Mouse (Mus musculus) hindbrain, embryonic 10.5 days (tissue): Measurements from ENCODE around the gene Hs6st3. TPM values are rescaled to one million over a fixed set of nuclear protein-coding genes. Genes with fewer than 3 reads are reported as not detected.

ENCODE experiments used
- DNase-seq: peaks from one replicate; pipeline ENCODE4 v3.0.0-alpha.2; 2017; ENCODE audit warnings: low spot score
- H3K27ac ChIP-seq: fragments of 300-500 bp; sonication (generic); 2 replicates; pipeline ENCODE4 v1.5.1; 2016; ENCODE audit warnings: mild to moderate bottlenecking, moderate library complexity
- H3K27me3 ChIP-seq: fragments of 300-500 bp; sonication (generic); 2 replicates; pipeline ENCODE4 v1.6.1; 2016; ENCODE audit warnings: mild to moderate bottlenecking; ENCODE audit not compliant: poor library complexity, insufficient read depth, severe bottlenecking
- H3K36me3 ChIP-seq: fragments of 300-500 bp; sonication (generic); 2 replicates; pipeline ENCODE4 v1.6.1; 2016; ENCODE audit warnings: mild to moderate bottlenecking, moderate library complexity
- H3K4me1 ChIP-seq: fragments of 300-500 bp; sonication (generic); replicated peaks from 2 replicates; pipeline ENCODE4 v1.6.1; 2016; ENCODE audit warnings: mild to moderate bottlenecking
- H3K4me3 ChIP-seq: fragments of 300-500 bp; sonication (generic); 2 replicates; pipeline ENCODE4 v1.5.1; 2016; ENCODE audit warnings: mild to moderate bottlenecking, moderate library complexity
- H3K9me3 ChIP-seq: fragments of 300-500 bp; sonication (generic); 2 replicates; pipeline ENCODE4 v1.6.1; 2016; ENCODE audit warnings: mild to moderate bottlenecking, moderate library complexity
- WGBS: fragments of 180-500 bp; shearing (Covaris S2); methylation state at CpG from one replicate; pipeline ENCODE4 v1.1.7; 2016; 5-methylcytosine and 5-hydroxymethylcytosine counted together
- polyA plus RNA-seq: library from polyadenylated mRNA; unstranded; fragments of >200 nt; fragmentation: Nextera tagmentation; extraction: Ambion mirVana; gene quantifications from 2 replicates; pipeline ENCODE4 v1.2.1, GENCODE M21; 2016

Hs6st3 gene
- polyA plus RNA-seq, 1 experiment from 2014 or later, result not detected

GRCm38 (mm10) chr14:119798561-119798960, 660.4 kb downstream of the Hs6st3 start:
- Histone ChIP-seq H3K27me3 (no peaks in the 10 kb centered on the region), H3K36me3 (no peaks in the 10 kb centered on the region), H3K4me3 (no peak overlapping the region), H3K9me3 (no peaks in the 10 kb centered on the region), H3K27ac (no peak overlapping the region), H3K4me1 (0 out of 2 replicates have a peak, but pooled peaks cover 5% of the 10 kb centered on the region)
- no peak for DNase-seq
- WGBS, result 94% methylated on average over 11 of the region's 11 CpGs

DNA sequence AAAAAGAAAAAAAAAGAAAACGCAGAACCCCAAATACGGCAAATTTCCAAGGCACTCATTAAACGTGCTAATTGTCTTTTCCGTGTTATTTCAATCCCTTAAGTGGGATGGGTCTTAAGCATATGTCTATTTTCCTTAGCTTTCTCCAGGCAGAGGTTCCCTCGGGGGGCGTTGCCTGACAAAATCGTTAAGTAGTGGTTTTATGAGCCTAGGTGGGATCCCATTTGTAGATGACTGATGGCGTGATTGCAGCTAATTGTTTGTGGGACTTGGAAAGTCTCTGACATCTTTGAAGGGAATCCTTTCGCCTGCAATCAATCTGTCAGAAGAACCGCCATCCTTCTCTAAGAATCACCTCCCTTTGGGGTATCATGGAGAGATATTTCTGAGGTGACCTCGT, 662.7 kb downstream of the Hs6st3 start:
- Histone ChIP-seq H3K27me3 (no peaks in the 10 kb centered on the region), H3K9me3 (no peaks in the 10 kb centered on the region), H3K4me1 (0 out of 2 replicates have a peak, but pooled peaks cover 5% of the 10 kb centered on the region), H3K36me3 (no peaks in the 10 kb centered on the region), H3K27ac (no peak overlapping the region), H3K4me3 (no peak overlapping the region)
- 90% methylated on average over 11 of the region's 11 CpGs for WGBS
- DNase-seq, result no peak

DNA sequence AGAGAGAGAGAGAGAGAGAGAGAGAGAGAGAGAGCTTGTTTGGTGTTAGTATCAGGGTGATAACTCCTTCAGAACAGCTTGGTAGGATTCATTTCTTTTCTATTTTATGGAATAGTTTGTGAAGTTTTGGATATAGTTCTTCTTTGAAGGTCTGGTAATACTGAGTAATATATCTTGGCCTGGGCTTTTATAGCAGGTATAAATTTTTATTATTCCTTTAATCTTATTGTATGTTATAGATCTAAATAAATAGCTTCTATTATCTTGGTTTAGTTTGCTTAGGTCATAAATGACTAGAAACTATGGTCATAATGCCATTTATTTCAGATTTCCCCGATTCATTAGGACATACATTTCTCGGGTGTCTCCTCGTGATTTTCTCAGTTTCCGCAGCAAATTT, 675.8 kb downstream of the Hs6st3 start:
- WGBS, result 95% methylated on average over 4 of the region's 4 CpGs
- H3K9me3 ChIP-seq, result no peaks in the 10 kb centered on the region
- DNase-seq, result no peak
- H3K36me3 ChIP-seq, result no peaks in the 10 kb centered on the region
- H3K27me3 ChIP-seq, result peaks cover 16% of the 10 kb centered on the region
- no peak overlapping the region for H3K4me3 ChIP-seq
- no peak overlapping the region for H3K27ac ChIP-seq
- peaks cover 6% of the 10 kb centered on the region; the same call in 1 of the 2 replicates for H3K4me1 ChIP-seq

DNA sequence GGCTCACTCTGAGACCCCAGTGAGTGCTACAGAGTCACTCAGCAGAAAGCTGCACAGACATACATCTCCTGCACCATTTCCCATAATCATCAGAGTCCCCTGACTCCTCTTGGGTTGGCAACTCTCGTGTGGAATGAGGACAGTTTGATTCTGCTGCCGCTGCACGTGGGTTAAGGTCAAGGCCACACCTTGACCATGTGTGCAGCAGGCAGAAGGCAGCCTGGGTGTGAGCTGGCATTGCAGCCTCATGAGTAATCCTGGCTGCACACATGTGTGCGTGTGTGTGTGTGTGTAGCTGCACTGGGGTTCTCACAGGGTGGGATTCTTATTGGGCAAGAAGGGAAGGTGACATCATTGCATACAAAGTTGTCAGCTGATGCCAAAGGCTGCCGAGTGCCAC, 677.5 kb downstream of the Hs6st3 start:
- H3K27ac ChIP-seq, result no peak overlapping the region
- peaks cover 16% of the 10 kb centered on the region for H3K27me3 ChIP-seq
- no peaks in the 10 kb centered on the region for H3K36me3 ChIP-seq
- H3K9me3 ChIP-seq, result no peaks in the 10 kb centered on the region
- no peak for DNase-seq
- peaks cover 9% of the 10 kb centered on the region; the same call in 1 of the 2 replicates for H3K4me1 ChIP-seq
- WGBS, result 87% methylated on average over 5 of the region's 5 CpGs
- H3K4me3 ChIP-seq, result no peak overlapping the region

DNA sequence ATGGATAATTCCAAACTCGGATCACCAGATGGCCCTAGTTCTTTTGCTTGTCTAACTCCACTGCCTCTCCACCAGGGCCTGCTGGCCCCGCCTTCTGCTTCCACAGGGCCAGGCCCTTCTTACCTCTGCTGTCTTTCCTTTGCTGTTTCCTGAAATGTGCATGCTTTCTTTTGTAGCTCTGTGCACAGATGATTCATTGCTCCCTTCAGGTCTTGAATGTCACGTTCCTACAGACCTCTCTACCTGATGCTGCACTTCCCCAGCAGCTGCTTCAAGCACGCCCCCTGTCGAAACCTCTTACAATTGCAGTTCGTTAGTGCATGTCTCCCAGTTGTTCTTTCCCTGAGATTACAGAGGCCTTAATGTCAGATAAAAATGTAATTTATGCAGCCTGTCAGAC, 682.4 kb downstream of the Hs6st3 start:
- Histone ChIP-seq H3K4me1 (peaks cover 9% of the 10 kb centered on the region; the same call in 1 of the 2 replicates), H3K27me3 (peaks cover 10% of the 10 kb centered on the region), H3K27ac (no peak overlapping the region), H3K9me3 (no peaks in the 10 kb centered on the region), H3K4me3 (no peak overlapping the region), H3K36me3 (no peaks in the 10 kb centered on the region)
- no peak for DNase-seq
- 56% methylated on average over 6 of the region's 6 CpGs for WGBS

- H3K27ac ChIP-seq, result peak overlapping the region; percentile 12; the same call in 1 of the 2 replicates
Observed at GRCm38 (mm10) chr14:119831165-119832011, 693.2 kb downstream of the Hs6st3 start.

DNA sequence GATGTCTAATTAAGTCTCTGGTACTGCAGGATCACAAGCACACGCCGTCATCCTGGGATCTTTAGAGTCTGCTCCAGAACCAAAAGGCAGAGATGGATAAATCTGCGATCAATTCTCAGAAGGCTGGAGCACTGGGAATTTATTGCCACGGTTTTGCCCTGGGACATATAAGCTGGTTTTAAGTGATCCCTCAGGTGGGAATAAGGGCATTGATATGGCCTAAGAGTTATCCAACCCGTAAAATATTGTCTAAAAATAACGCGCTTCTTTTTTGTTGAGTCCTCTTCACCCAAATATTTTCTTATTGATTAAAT, 693.8 kb downstream of the Hs6st3 start:
- no peak overlapping the region for H3K27ac ChIP-seq
- no peak for DNase-seq
- 78% methylated on average over 7 of the region's 7 CpGs for WGBS

More at GRCm38 (mm10) chr14:119831165-119832011, 693.2 kb downstream of the Hs6st3 start:
- WGBS, result 50% methylated on average over 19 of the region's 19 CpGs
- Histone ChIP-seq H3K36me3 (no peaks in the 10 kb centered on the region), H3K27me3 (no peaks in the 10 kb centered on the region), H3K4me3 (no peak overlapping the region), H3K9me3 (no peaks in the 10 kb centered on the region), H3K4me1 (peaks cover 25% of the 10 kb centered on the region)
- no peak for DNase-seq

GRCm38 (mm10) chr14:119832940-119833339, 694.8 kb downstream of the Hs6st3 start:
- H3K4me1 ChIP-seq, result peaks cover 25% of the 10 kb centered on the region
- H3K4me3 ChIP-seq, result no peak overlapping the region
- no peak overlapping the region for H3K27ac ChIP-seq
- H3K9me3 ChIP-seq, result no peaks in the 10 kb centered on the region
- no peaks in the 10 kb centered on the region for H3K36me3 ChIP-seq
- DNase-seq, result peak; percentile 38
- 49% methylated on average over 9 of the region's 9 CpGs for WGBS
- H3K27me3 ChIP-seq, result no peaks in the 10 kb centered on the region

More for the DNA sequence above, 693.8 kb downstream of the Hs6st3 start:
- no peaks in the 10 kb centered on the region for H3K36me3 ChIP-seq
- peaks cover 25% of the 10 kb centered on the region for H3K4me1 ChIP-seq
- H3K27me3 ChIP-seq, result no peaks in the 10 kb centered on the region
- H3K4me3 ChIP-seq, result no peak overlapping the region
- no peaks in the 10 kb centered on the region for H3K9me3 ChIP-seq

DNA sequence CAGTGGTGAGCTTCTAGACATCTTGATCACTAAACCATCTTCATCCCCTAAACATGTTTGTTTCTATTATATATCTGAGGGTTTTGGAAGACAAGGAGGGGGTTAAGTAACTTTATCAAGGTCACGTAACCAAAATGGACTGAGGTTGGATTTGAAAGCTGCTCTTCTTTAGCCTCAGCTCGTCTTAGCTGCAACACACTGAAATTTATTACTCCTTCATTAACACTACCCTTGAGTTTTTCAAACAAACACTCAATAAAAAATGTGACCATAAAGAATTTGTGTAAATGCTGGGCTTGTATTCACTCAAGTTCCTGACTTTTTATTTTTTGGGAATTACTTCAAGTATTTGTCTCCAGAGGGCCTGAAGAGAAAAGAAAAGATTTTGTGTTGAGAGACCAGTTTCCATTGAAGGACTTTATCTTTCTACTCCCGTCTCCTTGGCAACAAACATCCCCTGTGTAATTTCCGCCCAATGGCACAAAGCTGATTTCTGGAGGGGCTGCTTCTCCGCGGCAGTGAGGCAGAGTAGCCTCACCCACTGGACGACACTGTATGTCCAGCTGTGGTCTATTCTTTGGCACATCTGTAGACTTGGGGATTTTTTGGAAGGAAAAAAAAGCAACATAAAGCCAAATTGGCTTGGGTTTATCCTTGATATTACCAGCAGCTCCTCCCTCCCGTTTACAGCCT, 696.0 kb downstream of the Hs6st3 start:
- no peak for DNase-seq

DNA sequence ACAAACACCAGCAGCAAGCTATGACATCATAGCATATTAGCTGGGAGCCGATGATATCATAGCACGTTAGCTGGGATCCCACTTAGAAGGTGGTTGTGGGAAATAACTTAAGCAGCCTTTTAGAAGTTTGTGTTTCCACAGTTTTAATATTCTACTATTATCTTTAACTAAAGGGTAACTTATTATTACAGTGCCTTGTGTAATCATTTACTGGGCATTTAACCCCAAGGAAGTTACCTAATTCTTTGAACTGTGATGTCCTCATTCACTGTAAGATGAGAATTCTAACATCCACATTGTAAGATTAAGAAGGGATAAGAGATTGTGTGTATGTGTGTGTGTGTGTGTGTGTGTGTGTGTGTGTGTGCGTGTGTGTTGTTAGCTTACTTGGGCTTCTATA, 697.9 kb downstream of the Hs6st3 start:
- DNase-seq, result no peak
- no peak overlapping the region for H3K27ac ChIP-seq
- peaks cover 33% of the 10 kb centered on the region for H3K4me1 ChIP-seq
- no peaks in the 10 kb centered on the region for H3K27me3 ChIP-seq
- H3K4me3 ChIP-seq, result no peak overlapping the region
- WGBS, result 93% methylated on average over 3 of the region's 3 CpGs
- H3K9me3 ChIP-seq, result no peaks in the 10 kb centered on the region
- no peaks in the 10 kb centered on the region for H3K36me3 ChIP-seq

More for the DNA sequence above, 696.0 kb downstream of the Hs6st3 start:
- WGBS, result 68% methylated on average over 8 of the region's 8 CpGs
- Histone ChIP-seq H3K27ac (no peak overlapping the region), H3K36me3 (no peaks in the 10 kb centered on the region), H3K27me3 (no peaks in the 10 kb centered on the region), H3K4me1 (peaks cover 25% of the 10 kb centered on the region), H3K4me3 (no peak overlapping the region), H3K9me3 (no peaks in the 10 kb centered on the region)

DNA sequence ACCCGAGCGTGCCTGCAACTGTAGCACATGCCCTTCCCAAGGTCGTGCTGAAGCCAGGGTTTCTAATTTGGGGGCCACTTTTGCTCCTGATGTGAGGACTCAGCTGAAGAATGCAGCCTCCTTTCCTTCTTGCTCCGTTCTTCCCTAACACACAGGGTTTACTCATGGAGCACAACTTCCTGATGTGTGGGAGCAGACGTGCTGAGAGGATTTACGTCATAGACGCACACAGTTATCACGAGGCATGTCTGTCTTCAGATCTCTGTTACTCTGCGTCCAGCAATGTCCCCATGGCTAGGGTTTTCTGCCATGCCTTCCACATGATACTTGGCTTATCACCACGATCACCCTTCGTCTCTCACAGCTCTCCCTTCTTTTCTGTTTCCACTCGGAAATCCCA, 709.4 kb downstream of the Hs6st3 start:
- no peak overlapping the region for H3K27ac ChIP-seq
- no peaks in the 10 kb centered on the region for H3K9me3 ChIP-seq
- no peak overlapping the region for H3K4me3 ChIP-seq
- no peaks in the 10 kb centered on the region for H3K27me3 ChIP-seq
- no peak for DNase-seq
- peaks cover 5% of the 10 kb centered on the region for H3K4me1 ChIP-seq
- WGBS, result 80% methylated on average over 12 of the region's 12 CpGs
- H3K36me3 ChIP-seq, result no peaks in the 10 kb centered on the region

GRCm38 (mm10) chr14:119848759-119849298, 710.7 kb downstream of the Hs6st3 start:
- peaks cover 5% of the 10 kb centered on the region for H3K4me1 ChIP-seq
- no peaks in the 10 kb centered on the region for H3K36me3 ChIP-seq
- no peaks in the 10 kb centered on the region for H3K27me3 ChIP-seq
- no peak overlapping the region for H3K27ac ChIP-seq
- WGBS, result 78% methylated on average over 4 of the region's 4 CpGs
- DNase-seq, result no peak
- no peak overlapping the region for H3K4me3 ChIP-seq
- H3K9me3 ChIP-seq, result no peaks in the 10 kb centered on the region

DNA sequence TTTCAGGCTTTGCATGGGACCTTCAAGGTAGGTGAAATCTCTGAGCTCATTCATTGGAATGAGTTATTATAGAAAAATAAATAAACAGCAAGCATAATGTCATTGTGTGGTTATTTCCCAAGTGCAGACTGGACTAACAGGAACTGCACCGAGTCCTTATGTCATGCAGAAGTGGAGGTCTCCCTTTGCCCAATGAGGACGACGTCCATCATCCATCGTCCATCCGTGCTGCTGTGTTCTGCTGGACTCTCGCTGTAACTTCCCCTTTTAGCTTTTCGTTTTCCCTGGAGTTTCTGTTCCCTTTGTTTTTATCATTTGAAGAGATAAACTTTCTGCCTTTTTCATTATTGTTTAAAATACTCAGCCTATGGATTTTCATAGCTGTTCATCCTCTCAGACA, 711.2 kb downstream of the Hs6st3 start:
- no peak overlapping the region for H3K4me3 ChIP-seq
- no peaks in the 10 kb centered on the region for H3K27me3 ChIP-seq
- WGBS, result 92% methylated on average over 7 of the region's 7 CpGs

More for the DNA sequence above, 711.2 kb downstream of the Hs6st3 start:
- no peaks in the 10 kb centered on the region for H3K9me3 ChIP-seq
- no peaks in the 10 kb centered on the region for H3K36me3 ChIP-seq
- peaks cover 5% of the 10 kb centered on the region for H3K4me1 ChIP-seq
- DNase-seq, result no peak
- H3K27ac ChIP-seq, result no peak overlapping the region
